Mouse (Mus musculus): ENCODE data around the gene Fcamr. TPM values are rescaled to one million over a fixed set of nuclear protein-coding genes. Genes with fewer than 3 reads are reported as not detected.

Gene Fcamr
- polyA plus RNA-seq, 1 experiment from 2014 or later = not detected

- Histone ChIP-seq H3K4me2 (replicated peaks) (no peak overlapping the region), H3K27ac (no peak overlapping the region), H3K4me3 (no peak overlapping the region), H3K9ac (no peak overlapping the region), H3K27me3 (no peaks in the 10 kb centered on the region), H3K9me3 (no peaks in the 10 kb centered on the region), H3K36me3 (no peaks in the 10 kb centered on the region), H3K4me1 (peaks cover 9% of the 10 kb centered on the region; the same call in 1 of the 2 replicates)
- 59% methylated on average over 6 of the region's 6 CpGs for WGBS
- no peak for ATAC-seq (ENCODE audit: low FRiP score, low read depth)
Measured at GRCm38 (mm10) chr1:130838288-130838687, 37.6 kb downstream of the Fcamr start.

- no peaks in the 10 kb centered on the region for H3K9me3 ChIP-seq
- no peaks in the 10 kb centered on the region for H3K27me3 ChIP-seq
- no peak overlapping the region for H3K4me3 ChIP-seq
- no peaks in the 10 kb centered on the region for H3K36me3 ChIP-seq
- peaks cover 9% of the 10 kb centered on the region; the same call in 1 of the 2 replicates for H3K4me1 ChIP-seq
- WGBS = 32% methylated on average over 8 of the region's 8 CpGs
- H3K27ac ChIP-seq = no peak overlapping the region
- H3K4me2 ChIP-seq (replicated peaks) = no peak overlapping the region
- H3K9ac ChIP-seq = no peak overlapping the region
- no peak for ATAC-seq (ENCODE audit: low FRiP score, low read depth)
Measured at GRCm38 (mm10) chr1:130840599-130841379, 40.1 kb downstream of the Fcamr start.

GRCm38 (mm10) chr1:130841621-130842020 lies 40.9 kb downstream of the Fcamr start:
- peaks cover 9% of the 10 kb centered on the region; the same call in 1 of the 2 replicates for H3K4me1 ChIP-seq
- no peak for ATAC-seq (ENCODE audit: low FRiP score, low read depth)
- WGBS = 79% methylated on average over 7 of the region's 7 CpGs

GRCm38 (mm10) chr1:130844516-130844915 lies 43.8 kb downstream of the Fcamr start:
- H3K4me3 ChIP-seq = no peak overlapping the region
- H3K9me3 ChIP-seq = no peaks in the 10 kb centered on the region
- no peak for ATAC-seq (ENCODE audit: low FRiP score, low read depth)
- no peak overlapping the region for H3K9ac ChIP-seq
- WGBS = 87% methylated on average over 7 of the region's 7 CpGs
- no peaks in the 10 kb centered on the region for H3K27me3 ChIP-seq
- no peak overlapping the region for H3K27ac ChIP-seq
- H3K4me1 ChIP-seq = peaks cover 9% of the 10 kb centered on the region; the same call in 1 of the 2 replicates
- no peaks in the 10 kb centered on the region for H3K36me3 ChIP-seq
- no peak overlapping the region for H3K4me2 ChIP-seq (replicated peaks)

More at GRCm38 (mm10) chr1:130841621-130842020, 40.9 kb downstream of the Fcamr start:
- no peaks in the 10 kb centered on the region for H3K36me3 ChIP-seq
- no peak overlapping the region for H3K4me3 ChIP-seq
- no peaks in the 10 kb centered on the region for H3K27me3 ChIP-seq
- no peak overlapping the region for H3K4me2 ChIP-seq (replicated peaks)
- no peak overlapping the region for H3K27ac ChIP-seq
- H3K9me3 ChIP-seq = no peaks in the 10 kb centered on the region
- H3K9ac ChIP-seq = no peak overlapping the region

- Histone ChIP-seq H3K4me2 (replicated peaks) (no peak overlapping the region), H3K27ac (no peak overlapping the region), H3K9ac (no peak overlapping the region), H3K4me1 (no peaks in the 10 kb centered on the region), H3K36me3 (no peaks in the 10 kb centered on the region), H3K27me3 (no peaks in the 10 kb centered on the region), H3K9me3 (no peaks in the 10 kb centered on the region), H3K4me3 (no peak overlapping the region)
- WGBS = 90% methylated on average over 10 of the region's 10 CpGs
- no peak for ATAC-seq (ENCODE audit: low FRiP score, low read depth)
Measured at GRCm38 (mm10) chr1:130849530-130850214, 49.0 kb downstream of the Fcamr start.

GRCm38 (mm10) chr1:130850405-130850804 lies 49.7 kb downstream of the Fcamr start:
- no peaks in the 10 kb centered on the region for H3K9me3 ChIP-seq
- H3K9ac ChIP-seq = no peak overlapping the region
- no peaks in the 10 kb centered on the region for H3K4me1 ChIP-seq
- H3K27ac ChIP-seq = no peak overlapping the region
- 84% methylated on average over 5 of the region's 5 CpGs for WGBS
- H3K36me3 ChIP-seq = no peaks in the 10 kb centered on the region
- H3K27me3 ChIP-seq = no peaks in the 10 kb centered on the region
- no peak for ATAC-seq (ENCODE audit: low FRiP score, low read depth)
- no peak overlapping the region for H3K4me2 ChIP-seq (replicated peaks)
- H3K4me3 ChIP-seq = no peak overlapping the region

GRCm38 (mm10) chr1:130854819-130855218 lies 54.1 kb downstream of the Fcamr start:
- H3K27me3 ChIP-seq = no peaks in the 10 kb centered on the region
- no peak overlapping the region for H3K9ac ChIP-seq
- H3K36me3 ChIP-seq = no peaks in the 10 kb centered on the region
- H3K4me3 ChIP-seq = no peak overlapping the region
- no peak for ATAC-seq (ENCODE audit: low FRiP score, low read depth)
- H3K4me2 ChIP-seq (replicated peaks) = no peak overlapping the region
- WGBS = 87% methylated on average over 9 of the region's 9 CpGs
- H3K9me3 ChIP-seq = no peaks in the 10 kb centered on the region
- H3K4me1 ChIP-seq = no peaks in the 10 kb centered on the region
- no peak overlapping the region for H3K27ac ChIP-seq

- Histone ChIP-seq H3K9me3 (no peaks in the 10 kb centered on the region), H3K4me3 (no peak overlapping the region), H3K27ac (no peak overlapping the region), H3K9ac (no peak overlapping the region), H3K4me2 (replicated peaks) (no peak overlapping the region), H3K27me3 (no peaks in the 10 kb centered on the region), H3K4me1 (no peaks in the 10 kb centered on the region), H3K36me3 (no peaks in the 10 kb centered on the region)
- WGBS = 78% methylated on average over 2 of the region's 2 CpGs
- ATAC-seq (ENCODE audit: low FRiP score, low read depth) = no peak
Measured at GRCm38 (mm10) chr1:130855723-130856122, 55.0 kb downstream of the Fcamr start.

GRCm38 (mm10) chr1:130857456-130857855 lies 56.8 kb downstream of the Fcamr start:
- H3K4me2 ChIP-seq (replicated peaks) = no peak overlapping the region
- H3K36me3 ChIP-seq = no peaks in the 10 kb centered on the region
- no peaks in the 10 kb centered on the region for H3K27me3 ChIP-seq
- H3K4me3 ChIP-seq = no peak overlapping the region
- H3K9ac ChIP-seq = no peak overlapping the region
- no peaks in the 10 kb centered on the region for H3K9me3 ChIP-seq
- ATAC-seq (ENCODE audit: low FRiP score, low read depth) = no peak
- H3K27ac ChIP-seq = no peak overlapping the region
- no peaks in the 10 kb centered on the region for H3K4me1 ChIP-seq
- WGBS = 77% methylated on average over 4 of the region's 4 CpGs

GRCm38 (mm10) chr1:130864238-130864637 lies 63.5 kb downstream of the Fcamr start:
- Histone ChIP-seq H3K27ac (no peak overlapping the region), H3K4me2 (replicated peaks) (no peak overlapping the region), H3K4me1 (no peaks in the 10 kb centered on the region), H3K9me3 (no peaks in the 10 kb centered on the region), H3K27me3 (no peaks in the 10 kb centered on the region), H3K4me3 (no peak overlapping the region), H3K9ac (no peak overlapping the region), H3K36me3 (no peaks in the 10 kb centered on the region)
- ATAC-seq (ENCODE audit: low FRiP score, low read depth) = no peak
- 82% methylated on average over 4 of the region's 4 CpGs for WGBS

All from limb, embryonic 13.5 days (tissue).